Mouse (Mus musculus): ENCODE measurements at regions not wholly inside any gene's neighbourhood (a gene's known extent, or its start where the extent isn't known, plus 50 kb on each side); places are given as distances from the start of the nearest gene placed in this dataset.
A peak's percentile ranks its signal among the peaks of the same experiment; 100 is the strongest.

- TF ChIP-seq CTCF (IDR thresholded peaks at IDR 0.05) (peak; percentile 47), EP300 (IDR thresholded peaks at IDR 0.05) (no peak)
Measured at GRCm38 (mm10) chr4:32098233-32098632, 134.3 kb downstream of the Map3k7 start.

Measured in lung, postnatal 0 days (tissue).